Mouse (Mus musculus) ES-Bruce4 (cell line): Measurements from ENCODE around the gene Wdr89.

Experiments
- CTCF ChIP-seq: IDR thresholded peaks from one replicate; pipeline ENCODE4 v1.8.1; 2011; ENCODE audit warnings: low read depth, low read length
- EP300 ChIP-seq: IDR thresholded peaks from 2 replicates; pipeline ENCODE4 v1.6.1; 2011; ENCODE audit warnings: low read depth, low read length; ENCODE audit not compliant: insufficient read depth

DNA sequence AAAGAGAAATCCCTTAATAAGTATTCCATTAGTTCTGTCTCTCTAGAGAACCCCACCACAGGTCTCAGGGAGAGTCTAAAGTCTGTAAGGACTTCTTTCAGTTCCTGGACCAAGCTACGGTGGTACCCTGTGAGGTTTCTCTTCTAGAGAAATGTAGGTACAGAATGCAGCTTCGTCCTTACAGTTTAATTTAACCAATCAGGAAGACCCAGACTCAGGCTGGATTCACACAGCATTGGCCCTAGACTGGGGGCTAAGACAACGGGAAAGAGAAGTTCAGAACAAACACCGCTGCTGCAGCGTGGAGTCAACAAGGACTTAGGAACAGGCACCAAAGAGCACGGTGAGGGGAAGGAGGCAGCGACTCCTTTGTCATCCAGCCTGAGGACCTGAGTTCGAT, 52.5 kb downstream of the Wdr89 start:
- TF ChIP-seq CTCF, result no peak
- no peak for TF ChIP-seq EP300
